Mouse (Mus musculus) skeletal muscle tissue, adult 2 months (tissue): Measurements from ENCODE around the gene Clic5.

Source experiments
- DNase-seq: peaks from one replicate; pipeline ENCODE4 v3.0.0-alpha.2; 2012; ENCODE audit warnings: low read depth, low spot score

Gene Clic5

DNA sequence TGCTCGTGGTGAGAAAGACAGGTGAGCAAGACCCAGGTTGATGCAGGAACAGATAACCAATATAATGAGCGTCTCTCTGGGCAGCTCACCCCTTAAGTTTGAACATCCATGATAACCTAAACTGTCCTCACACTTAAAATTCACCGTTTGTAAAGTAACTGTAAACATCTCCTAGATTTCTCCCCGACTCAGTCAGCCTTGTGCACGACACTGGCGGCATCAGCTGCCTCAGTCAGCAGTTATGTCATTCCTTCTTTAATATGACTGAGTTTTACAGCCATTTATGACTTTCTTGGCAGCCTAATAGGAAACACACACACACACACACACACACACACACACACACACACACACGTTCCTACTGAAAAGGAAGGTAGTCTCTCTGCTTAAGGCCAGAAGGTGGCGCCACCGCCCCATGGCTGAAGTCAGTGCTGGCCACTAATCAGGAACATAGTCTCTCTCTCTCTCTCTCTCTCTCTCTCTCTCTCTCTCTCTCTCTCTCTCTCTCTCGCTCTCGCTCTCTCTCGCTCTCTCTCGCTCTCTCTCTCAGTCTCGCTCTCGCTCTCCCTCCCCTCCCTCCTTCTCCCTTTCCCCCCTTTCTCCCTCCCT is 73.3 kb downstream of the Clic5 start:
- DNase-seq = peak; percentile 80

DNA sequence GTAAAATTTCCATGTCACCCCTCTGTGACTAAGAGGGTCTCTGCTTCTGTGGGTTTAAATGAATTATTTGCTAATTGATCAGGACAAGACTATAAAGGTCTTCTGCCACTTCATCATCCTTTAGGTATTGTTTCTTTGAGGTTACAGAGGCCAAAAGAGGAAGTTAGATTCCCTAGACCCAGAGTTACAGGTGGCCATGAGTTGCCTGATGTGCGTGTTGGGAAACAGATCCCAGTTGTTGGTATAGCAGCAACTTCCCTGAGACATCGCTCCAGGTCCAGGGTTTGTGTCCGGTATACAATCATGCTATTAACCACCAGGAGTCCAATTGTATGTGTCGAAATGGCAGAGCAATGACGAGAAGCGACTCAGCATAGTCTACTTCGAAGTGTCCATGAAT is 81.7 kb downstream of the Clic5 start:
- DNase-seq = no peak

DNA sequence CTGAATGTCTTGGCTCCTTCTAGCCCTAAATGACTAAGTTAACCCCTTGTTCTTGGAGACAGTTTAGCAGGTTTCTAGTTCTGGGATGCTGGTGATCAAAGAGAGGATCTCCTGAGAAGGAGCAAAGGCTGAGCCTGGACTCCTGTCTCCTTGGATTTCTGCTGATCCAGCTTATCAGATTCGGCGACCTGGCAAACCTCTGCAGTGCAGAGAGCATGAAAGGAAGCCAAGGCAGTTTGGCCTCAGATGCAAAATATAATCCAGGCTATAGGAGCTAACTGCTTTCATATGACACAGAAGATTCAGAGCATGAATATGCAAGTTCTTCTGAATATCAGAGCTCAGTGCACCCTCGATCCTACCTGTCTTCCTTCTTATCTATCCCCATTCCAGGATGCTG is 83.0 kb downstream of the Clic5 start:
- DNase-seq = peak; percentile 32

DNA sequence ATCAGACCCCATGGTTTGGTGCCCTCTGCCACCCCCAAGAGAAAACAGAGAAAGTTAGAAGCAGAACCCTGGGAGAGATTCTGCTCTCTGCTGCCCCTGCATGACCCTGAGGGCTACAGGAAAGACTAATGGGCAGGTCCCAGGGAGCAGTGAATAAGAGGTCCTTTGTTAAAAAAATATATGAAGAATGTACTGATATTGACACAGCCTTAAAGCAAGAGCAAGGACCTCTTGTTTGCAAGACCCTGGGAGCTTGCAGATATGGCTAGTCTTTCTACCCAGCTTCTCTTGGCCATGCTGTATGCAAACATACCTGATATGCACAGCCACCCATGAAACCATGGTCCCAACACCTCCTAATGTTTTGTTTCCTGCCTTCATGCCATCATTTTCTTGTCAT is 86.4 kb downstream of the Clic5 start:
- no peak for DNase-seq

DNA sequence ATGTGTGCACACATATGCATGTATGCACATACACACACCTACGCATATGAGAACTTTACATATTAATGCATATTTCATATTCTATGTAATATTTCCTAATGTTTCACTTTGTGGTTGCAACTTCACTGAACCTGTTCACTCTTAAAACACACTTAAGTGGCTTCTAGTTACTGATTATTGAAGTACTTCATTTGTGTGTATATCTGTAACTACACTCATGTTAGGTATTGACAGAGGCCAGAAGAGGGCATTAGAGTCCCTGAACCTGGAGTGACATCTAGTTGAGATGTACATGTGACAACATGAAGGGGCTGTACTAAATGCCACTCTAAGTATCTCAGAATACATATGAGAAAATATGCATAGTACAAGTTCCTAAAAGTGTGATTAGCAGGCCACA is 99.9 kb downstream of the Clic5 start:
- no peak for DNase-seq

DNA sequence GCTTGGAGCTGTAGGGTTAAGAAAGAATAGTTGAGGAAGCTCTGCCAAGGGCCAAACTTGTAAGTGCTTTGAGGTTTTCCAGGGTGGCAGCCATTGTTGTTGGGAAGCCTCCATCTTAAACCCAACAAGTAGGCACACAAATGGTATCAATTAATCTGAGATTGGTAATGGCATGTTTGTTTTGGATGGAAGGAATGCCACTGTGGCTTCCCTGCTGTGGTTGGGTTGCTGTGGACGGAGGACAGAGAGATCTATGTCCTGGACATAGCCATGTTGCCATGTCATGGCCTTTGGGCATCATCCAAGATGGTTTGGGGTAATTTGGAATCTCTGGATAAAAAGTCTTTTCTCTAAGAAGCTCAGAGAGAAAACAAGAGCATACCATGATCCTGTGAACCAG is 108.8 kb downstream of the Clic5 start:
- no peak for DNase-seq

DNA sequence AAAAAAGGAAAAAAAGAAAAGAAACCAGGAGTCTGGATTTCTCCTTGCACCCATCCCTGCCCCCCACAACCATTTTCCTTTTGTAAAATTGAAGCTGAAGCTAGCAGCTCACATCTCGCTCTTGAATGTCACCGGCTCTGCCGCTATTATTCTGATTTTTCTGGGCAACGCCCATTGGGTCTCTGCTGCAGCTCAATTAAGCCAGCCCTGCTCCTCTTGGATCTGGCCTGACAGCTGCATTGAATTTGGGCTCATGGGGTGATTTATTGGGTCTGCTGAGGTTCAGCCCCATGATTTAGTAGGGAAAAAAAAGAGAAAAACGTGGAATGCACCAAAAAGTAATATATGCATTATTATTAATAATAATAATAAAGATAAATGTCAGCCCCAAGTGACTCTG is 111.9 kb downstream of the Clic5 start:
- DNase-seq = no peak

DNA sequence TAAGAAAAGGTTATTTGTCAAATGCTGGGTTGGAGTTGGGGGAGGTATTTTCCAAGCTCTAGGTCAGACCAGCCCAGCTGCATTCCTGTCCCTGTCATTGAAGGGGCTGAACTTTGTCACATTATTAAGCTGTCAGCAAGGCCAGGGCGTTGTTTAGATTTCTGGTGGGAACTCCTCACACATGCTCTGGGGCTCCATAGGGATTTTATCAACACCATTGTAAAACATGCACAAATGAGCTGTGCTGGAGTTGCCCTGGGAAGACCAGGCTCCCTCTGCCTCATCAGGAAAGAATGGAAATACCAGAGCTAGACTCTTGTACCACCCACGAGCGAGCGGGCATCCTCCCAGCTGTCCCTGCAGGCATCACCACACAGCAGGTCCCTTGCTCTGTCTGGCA is 112.3 kb downstream of the Clic5 start:
- no peak for DNase-seq

DNA sequence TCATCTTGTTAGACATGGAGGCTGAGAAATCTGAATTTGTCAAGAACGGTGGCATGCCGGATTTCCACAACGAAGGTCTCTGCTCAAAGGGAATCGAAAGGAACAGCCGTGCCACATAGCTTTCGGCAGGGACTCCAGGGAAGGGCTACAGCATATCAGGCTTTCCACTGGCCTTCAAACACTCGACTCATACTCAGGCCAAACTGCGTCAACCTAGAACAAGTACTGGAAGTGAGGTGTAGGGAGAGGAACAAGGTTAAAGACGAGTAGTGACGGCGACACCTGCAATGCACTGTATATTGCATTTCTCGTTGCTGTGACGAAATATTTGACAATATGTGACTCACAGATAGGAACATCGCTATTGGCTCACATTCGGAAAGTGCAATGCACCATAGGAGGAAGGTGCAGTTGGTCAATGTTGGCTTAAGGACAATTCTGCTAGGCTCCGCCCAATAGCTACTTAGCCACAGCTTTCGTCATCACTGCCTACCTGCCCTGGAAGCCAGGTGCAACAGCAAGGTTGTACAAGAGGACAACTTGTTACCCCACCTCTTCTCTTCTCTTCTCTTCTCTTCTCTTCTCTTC is 112.9 kb downstream of the Clic5 start:
- no peak for DNase-seq

DNA sequence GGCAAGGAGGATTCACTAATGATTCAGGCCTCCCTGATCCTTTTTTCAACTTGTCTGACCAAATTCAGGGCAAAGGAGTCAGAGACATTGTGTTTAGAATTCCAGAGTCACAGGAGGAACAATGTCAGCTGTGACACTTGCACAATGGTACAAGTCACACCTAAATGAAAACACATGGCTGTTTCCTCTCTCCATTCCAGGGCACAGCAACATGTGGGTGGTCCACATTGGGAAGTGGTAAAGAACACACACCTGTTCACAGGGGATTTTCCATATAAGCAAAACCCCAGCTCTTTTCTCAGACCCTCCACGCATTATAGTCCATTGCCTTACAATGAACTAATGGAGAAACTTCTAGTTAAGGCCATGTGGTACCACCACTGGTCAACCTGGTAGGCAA is 115.7 kb downstream of the Clic5 start:
- no peak for DNase-seq

DNA sequence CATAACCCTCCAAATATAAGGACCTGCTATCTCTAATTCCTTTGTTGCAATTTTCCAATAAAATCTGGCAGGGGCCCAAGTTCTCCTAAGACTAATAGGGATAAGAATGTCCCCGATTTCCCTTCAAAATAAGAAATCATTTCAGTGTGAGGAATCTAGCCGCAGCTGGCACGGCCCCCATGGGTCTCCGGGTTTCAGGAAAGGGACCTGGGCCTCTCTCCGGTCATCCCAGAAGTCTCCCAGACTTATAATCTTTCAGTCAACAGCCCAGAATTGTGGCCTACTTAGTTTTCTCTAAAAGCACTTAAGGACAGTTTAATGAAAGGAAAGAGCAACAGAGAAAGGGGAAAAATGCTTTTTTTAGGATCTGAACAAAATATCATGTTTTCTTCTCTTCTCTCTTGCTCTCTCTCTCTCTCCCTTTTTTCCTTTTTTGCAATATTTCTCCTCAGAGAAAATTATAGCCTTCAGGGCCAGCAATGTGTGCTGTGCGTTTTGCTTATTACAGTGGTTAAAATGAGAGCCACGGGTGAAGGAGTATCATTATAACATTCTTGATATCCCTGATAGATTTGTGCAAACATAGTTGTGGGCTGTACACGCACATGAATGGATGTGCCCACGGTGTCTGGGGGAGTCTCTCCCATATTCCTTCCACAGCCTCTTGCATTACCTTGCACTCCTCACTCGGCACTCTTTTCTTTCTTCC is 121.7 kb downstream of the Clic5 start:
- no peak for DNase-seq

DNA sequence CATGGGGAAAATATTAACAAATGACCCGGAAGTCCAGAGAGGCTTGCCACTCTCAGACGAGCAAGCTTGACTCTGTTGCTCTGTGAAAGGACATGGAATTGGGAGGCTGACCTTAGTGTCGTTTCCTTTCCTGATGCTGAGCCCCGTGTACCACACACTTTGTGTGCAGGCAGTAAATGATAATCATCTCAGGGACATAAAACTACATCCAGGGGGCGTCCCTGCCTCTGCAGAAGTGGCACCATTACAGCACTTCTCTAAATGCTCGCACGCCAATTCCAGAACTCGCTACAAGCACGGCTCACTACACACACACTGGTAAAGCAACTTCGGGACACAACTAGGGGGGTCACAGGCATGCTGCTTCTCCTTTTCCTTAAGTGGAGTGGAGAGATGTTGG is 136.9 kb downstream of the Clic5 start:
- no peak for DNase-seq

DNA sequence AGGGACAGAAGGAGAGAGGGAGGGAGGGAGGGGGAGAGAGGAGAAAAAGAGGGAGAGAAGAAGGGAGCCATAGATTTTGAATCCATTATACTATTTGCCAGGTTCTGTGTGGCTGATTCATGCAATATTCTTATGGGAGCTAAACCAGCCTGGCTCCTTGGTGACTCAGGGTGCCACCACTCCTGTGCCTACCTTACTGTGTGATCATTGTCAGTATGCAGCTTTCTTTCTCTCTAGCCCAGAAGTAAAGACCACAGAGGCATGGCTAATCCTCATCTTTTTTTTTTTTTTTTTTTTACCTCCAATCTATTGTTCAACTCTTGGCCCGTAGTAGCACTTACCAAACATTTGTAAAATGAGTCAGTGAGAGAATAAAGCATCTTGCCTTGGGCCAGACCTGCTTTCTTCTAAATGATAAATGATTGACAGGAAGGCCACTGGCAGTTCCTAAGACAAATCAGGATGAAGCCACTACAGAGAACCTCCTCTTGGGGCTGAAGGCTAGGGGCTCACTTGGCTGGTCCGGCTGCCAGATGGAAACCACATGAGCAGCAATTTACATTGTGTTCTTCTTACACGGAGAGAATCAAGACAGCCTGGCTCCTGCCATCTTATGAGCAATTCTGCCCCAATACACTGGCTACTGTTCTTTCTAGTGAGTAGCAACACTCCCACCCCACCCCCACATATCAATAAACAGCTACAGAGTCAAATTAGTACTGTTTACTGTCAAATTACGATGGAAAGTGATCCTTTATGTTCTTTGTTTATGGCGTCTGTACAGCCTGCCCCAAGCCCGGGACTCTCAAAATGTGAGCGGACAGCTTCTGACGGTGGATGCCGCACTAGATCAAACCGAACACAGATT is 139.1 kb downstream of the Clic5 start:
- no peak for DNase-seq

DNA sequence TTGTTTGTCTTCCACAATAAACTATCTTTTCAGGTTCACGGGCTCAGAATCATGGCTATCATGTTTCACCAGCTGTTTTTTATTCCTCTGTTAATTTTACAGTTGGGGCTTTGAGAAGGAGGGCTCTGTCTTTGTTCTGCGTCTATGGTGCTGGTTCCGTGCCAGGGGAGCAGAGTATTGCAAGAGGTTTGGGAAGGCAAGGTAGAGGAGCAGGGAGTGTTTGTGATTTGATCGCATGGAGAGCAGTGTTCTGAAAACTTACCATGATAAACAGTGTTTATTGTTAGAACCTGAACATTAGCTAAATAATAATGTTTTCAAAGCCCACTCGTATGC is 139.7 kb downstream of the Clic5 start:
- DNase-seq = no peak
